Mouse (Mus musculus) thymus, adult 2 months (tissue): ENCODE results near the gene Vars.

ENCODE experiments used
- CTCF ChIP-seq: fragments of 200-500 bp; IDR thresholded peaks from 2 replicates; pipeline ENCODE4 v1.5.1; 2012; ENCODE audit warnings: mild to moderate bottlenecking, control low read depth, low read length, moderate library complexity, borderline replicate concordance; ENCODE audit not compliant: control insufficient read depth, poor library complexity, insufficient read depth; ENCODE audit errors: extremely low read depth
- POLR2A ChIP-seq: fragments of 200-500 bp; IDR thresholded peaks from 2 replicates; pipeline ENCODE4 v1.6.1; 2012; ENCODE audit warnings: mild to moderate bottlenecking, low read length, control low read depth, moderate library complexity; ENCODE audit not compliant: control insufficient read depth, poor library complexity, insufficient read depth; ENCODE audit errors: extremely low read depth

- TF ChIP-seq POLR2A (no peak), CTCF (no peak)
Observed at GRCm38 (mm10) chr17:35043794-35044193, 43.0 kb downstream of the Vars start.
